Mouse (Mus musculus) naive thymus-derived CD4-positive, alpha-beta T cell, adult 2 months (primary cell): ENCODE measurements around the gene Mef2c.

Source experiments
- DNase-seq: peaks from one replicate; pipeline ENCODE4 v3.0.0-alpha.2; 2011; ENCODE audit warnings: low read depth

Gene Mef2c

GRCm38 (mm10) chr13:83573327-83573726, 69.5 kb downstream of the Mef2c start:
- no peak for DNase-seq

- DNase-seq = no peak
Measured at GRCm38 (mm10) chr13:83573855-83574583, 70.2 kb downstream of the Mef2c start.

- no peak for DNase-seq
Measured at GRCm38 (mm10) chr13:83574866-83575265, 71.0 kb downstream of the Mef2c start.

- no peak for DNase-seq
Measured at GRCm38 (mm10) chr13:83579410-83579809, 75.6 kb downstream of the Mef2c start.

GRCm38 (mm10) chr13:83580856-83581255, 77.0 kb downstream of the Mef2c start:
- no peak for DNase-seq

DNA sequence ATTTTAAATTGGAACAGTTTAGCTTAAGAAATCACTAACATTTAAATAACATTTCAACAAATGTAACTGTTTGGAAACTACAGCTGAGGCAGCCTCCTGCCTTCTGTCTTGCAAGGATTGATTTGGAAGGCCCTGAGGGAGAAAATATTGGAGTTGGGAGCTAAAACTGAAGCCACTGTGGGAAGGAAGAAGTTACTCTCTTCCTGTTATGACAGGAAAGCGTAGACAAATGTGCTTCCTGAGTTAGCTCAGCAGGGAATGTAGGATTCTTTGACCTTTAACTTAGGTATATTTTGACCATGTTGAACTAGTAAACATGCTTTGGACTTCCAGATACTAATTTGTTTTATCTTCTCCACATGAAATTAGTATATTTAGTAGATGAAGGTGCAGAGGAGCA, 78.7 kb downstream of the Mef2c start:
- no peak for DNase-seq

GRCm38 (mm10) chr13:83583881-83584280, 80.0 kb downstream of the Mef2c start:
- DNase-seq = no peak

DNA sequence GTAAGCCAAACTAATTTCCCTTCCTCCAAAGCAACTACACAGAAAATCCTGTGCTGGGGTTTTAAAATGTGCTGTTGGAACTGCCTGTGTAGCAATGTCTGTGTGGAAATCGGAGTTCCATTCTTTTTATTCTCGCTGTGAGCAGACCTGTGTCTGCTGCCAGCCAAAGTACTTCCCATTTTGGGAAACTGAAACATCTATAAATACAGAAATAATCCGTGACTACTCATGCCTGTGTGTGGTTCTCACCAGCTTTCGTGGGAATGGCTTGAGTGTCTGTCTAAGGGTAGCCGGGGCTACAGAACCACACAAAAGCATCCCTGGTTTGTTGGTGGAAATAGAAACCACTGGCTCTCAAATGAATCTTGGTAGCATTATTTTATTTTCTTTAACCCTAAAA, 81.5 kb downstream of the Mef2c start:
- DNase-seq = no peak

GRCm38 (mm10) chr13:83588186-83588585, 84.4 kb downstream of the Mef2c start:
- no peak for DNase-seq

- DNase-seq = no peak
Measured at GRCm38 (mm10) chr13:83590886-83591285, 87.1 kb downstream of the Mef2c start.

DNA sequence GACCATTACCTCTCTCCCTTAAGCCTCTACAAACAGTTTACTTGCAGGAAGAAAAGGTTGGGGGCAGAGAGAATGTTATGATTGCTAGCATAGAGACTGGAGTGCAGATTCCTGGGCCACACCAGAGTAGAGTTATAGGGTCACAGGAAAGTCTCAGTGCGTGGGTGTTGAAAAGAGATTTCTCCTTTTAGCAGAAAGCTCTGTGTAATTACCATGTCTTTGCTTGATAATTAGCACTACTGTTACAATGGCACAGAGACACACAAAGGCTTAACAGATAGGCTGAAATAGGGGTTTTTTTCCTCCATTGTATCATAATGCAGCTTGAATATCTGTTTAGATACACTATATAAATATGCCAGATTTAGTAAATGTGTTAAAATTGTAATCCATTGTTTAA, 91.6 kb downstream of the Mef2c start:
- DNase-seq = no peak

- no peak for DNase-seq
Measured at GRCm38 (mm10) chr13:83596989-83597738, 93.3 kb downstream of the Mef2c start.

DNA sequence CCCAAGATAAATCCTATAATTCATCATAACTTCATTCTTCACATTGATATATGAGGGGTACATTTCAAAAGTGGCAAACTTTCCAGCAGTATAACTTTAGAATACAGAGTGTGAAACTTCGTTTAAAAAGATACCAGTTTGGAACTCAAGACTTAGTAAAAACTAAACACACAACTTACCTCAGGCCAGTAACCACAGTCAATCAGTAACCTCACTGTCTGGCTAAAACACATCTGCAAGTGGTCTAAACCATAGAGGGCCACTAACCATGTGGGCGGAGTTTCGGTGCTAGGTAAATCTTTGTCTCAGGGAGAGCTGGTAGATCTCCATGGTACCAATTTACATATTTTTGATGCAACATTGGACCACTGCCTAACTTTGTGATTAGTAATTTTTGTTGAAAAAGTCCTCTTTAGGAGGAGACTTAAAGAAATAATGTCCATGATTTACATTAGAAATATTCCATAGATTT, 93.9 kb downstream of the Mef2c start:
- DNase-seq = no peak

DNA sequence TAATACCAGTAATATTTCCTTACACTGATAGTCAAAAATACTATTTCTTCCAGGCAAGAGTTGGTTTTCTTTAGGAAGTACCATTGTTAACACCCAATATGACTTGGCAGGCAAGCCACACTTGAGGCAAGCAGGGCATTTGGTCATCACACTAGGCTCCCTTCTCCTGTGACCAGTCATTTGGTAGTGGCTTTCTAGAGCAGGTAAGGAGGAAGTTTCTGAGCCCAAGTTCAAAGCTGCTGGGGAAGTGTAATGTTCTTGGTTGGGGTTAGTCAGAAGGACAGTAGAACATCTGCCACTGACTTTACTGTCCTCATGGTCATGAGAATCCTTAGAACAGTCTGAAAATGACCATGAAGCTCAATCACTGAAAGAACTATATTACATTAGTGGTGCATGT, 96.5 kb downstream of the Mef2c start:
- DNase-seq = no peak

GRCm38 (mm10) chr13:83601741-83602140, 97.9 kb downstream of the Mef2c start:
- no peak for DNase-seq

DNA sequence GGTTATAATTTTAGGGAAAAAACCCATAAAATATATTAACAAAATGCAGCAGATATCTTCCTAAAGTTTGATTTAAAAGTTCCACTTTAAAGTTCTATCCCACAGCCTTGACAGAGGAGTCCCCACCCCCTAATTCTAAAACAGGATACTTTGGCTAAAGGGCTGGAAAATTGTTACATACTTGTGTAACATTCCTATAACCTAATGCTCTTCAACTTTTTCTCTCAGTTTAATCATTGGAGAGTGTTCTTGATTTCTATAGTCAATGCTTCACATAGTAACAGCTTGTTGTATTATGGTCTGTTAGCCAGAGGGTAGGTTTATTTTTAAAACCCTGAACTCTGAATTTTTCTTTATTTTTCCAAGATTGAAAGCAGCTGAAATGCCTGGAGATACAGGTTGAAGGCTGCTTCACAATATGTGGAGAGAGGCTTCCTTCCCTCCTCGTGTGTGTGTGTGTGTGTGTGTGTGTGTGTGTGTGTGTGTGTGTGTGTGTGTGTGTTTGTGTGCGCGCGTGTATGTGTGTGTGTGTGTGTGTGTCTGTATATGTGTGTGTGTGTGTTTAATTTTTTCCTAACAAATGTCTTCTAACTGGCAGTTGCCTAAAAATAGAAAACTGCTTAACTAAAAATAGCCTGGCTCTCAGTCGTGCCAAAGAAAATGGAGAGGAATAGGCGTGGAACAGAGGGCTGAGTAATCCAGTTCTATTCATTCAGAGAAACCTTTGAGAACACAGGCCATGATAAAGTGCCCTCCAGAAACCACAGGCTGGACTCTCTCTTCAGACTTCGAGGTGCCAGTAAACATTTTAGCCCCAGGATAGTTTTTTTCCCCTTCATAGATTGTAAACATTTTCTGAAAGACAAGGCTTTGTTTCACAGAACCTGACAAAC, 99.8 kb downstream of the Mef2c start:
- no peak for DNase-seq

DNA sequence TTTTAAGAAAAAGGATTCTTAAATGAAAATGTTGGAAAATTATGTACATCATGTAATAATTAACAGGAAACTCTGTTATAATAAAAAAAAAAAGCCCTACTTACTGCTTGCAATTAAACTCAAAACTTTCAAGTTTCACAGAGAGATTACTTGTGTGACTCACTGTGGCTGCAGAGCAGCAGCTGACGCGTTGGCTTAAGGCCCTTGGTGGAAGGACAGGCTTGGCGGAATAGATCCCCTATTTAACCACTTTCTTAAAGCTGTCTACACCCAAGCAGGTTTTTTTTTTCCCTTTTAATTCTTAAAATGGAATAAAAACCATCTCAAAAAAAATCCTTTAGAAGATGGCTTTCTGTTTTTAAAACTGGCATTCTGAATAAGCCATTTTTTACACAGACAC, 100.5 kb downstream of the Mef2c start:
- no peak for DNase-seq

DNA sequence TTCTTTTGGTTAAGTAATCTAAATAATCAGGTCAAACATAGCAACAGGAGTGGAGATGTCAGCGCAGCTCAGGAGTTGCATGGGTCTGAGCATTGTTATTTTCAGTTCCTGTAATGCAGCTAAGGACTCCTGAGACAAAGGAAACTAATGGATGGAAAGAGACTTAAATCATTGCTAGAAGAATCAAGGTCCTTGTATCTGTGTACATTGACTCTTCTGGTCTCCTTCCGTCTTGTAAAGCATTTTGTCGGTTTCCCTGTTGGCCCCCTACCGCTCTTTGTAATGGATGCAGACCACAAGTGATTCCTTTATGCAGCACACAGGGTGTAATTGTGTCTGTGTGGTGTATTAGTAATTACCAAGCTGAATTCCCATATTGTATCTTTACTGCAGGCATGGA, 101.0 kb downstream of the Mef2c start:
- DNase-seq = no peak

DNA sequence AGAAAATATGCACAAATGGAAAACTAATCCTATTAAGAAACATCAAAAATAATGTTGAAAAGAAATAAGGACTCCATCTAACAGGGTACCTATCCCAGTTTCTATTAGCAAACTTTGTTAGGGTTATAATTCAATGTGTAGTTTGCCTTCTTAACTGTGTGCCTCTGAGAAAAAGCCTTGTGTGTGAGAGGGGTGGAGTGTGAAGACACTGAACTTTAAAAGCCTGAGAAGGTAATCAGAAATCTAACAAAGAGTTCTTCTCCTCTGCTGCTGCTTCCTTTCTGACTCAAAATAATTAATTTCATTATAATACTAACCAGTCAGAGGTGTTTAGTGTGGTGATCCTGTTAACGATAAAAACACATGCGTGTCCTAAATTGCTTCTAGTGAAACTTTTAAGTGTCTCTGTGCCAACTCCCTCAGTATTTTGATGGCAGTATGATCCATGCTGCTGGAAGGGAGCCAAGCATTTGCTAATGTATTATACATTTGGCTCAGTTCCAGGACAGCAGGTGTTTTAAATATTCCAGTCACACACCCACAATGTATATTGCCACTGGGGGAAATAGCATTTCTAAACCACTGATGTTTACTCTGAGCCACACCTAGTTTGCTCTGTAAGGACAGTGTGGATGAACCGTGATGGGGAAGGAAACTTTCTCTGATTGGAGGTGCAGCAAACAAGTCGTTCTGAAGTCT, 104.2 kb downstream of the Mef2c start:
- DNase-seq = peak; percentile 22

- peak; percentile 72 for DNase-seq
Measured at GRCm38 (mm10) chr13:83608851-83609516, 105.2 kb downstream of the Mef2c start.

- no peak for DNase-seq
Measured at GRCm38 (mm10) chr13:83609517-83609878, 105.7 kb downstream of the Mef2c start.
